Mouse (Mus musculus): ENCODE data around the gene Aqp8.

Gene Aqp8

GRCm38 (mm10) chr7:123487703-123488102, 25.6 kb downstream of the Aqp8 start:
- DNase-seq (ENCODE audit: low spot score in 2 of 2), result no peak

GRCm38 (mm10) chr7:123499481-123500238, 37.6 kb downstream of the Aqp8 start:
- DNase-seq (ENCODE audit: low spot score in 2 of 2), result no peak

GRCm38 (mm10) chr7:123500239-123501219, 38.4 kb downstream of the Aqp8 start, which contains the start of gene Zkscan2:
Gene Zkscan2 (minus strand): TSS chr7:123500449.
- peak in 1 of 2 experiments; percentile 49 for DNase-seq (ENCODE audit: low spot score in 2 of 2)

GRCm38 (mm10) chr7:123503358-123503757, 41.3 kb downstream of the Aqp8 start:
- DNase-seq (ENCODE audit: low spot score in 2 of 2), result peak in 1 of 2 experiments; percentile 56

GRCm38 (mm10) chr7:123507946-123508345, 45.9 kb downstream of the Aqp8 start:
- no peak for DNase-seq (ENCODE audit: low spot score in 2 of 2)
